Mouse (Mus musculus) neutrophil, adult 83 days (primary cell): ENCODE data around the gene Gm12184. TPM values are rescaled to one million over a fixed set of nuclear protein-coding genes. Genes with fewer than 3 reads are reported as not detected.

Source experiments
- total RNA-seq, 2 experiments: library from RNA; stranded (reverse); gene quantifications; one replicate each; pipeline ENCODE4 v1.2.4; 2023

Gene Gm12184
- total RNA-seq = 1 to 10 TPM; 1.2 to 2.0 TPM

GRCm38 (mm10) chr11:48825979-48826751, at the start of gene Gm12184, which contains the start of gene Trim7:
TSS of gene Gm12184 (minus strand) at chr11:48826655.
TSS of gene Trim7 (plus strand) at chr11:48826140.

DNA sequence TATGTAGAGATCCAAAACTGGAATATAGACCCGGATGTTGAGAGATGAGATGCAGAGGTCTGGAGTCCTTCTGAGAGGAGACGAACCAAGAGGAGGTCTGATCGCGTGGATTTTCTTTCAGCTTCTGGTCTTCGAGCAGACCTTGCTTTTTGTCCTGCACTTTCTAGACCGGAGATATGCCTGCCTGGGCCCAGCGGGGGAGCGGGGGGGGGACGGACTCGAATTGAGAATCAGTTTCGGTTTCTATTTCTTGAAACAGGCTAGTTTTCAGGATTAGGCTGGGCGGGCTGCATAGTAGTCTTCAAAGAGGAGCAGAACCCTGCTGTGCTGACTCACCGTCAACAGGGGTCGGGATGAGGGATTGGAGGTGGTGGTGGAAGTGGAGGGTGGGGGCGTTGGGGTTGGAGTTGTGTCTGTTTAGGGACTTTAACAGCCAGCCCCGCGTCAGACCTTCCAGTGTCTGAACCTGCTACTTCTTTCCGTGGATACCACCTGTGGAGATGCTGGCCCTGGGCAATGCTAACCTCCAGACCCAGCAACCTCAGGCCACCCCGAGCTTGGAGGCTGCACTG, 44.8 kb upstream of the Gm12184 start, which contains the start of gene Irgm1:
TSS of gene Irgm1 (minus strand) at position 483 of the 572 bp plus-strand sequence.

DNA sequence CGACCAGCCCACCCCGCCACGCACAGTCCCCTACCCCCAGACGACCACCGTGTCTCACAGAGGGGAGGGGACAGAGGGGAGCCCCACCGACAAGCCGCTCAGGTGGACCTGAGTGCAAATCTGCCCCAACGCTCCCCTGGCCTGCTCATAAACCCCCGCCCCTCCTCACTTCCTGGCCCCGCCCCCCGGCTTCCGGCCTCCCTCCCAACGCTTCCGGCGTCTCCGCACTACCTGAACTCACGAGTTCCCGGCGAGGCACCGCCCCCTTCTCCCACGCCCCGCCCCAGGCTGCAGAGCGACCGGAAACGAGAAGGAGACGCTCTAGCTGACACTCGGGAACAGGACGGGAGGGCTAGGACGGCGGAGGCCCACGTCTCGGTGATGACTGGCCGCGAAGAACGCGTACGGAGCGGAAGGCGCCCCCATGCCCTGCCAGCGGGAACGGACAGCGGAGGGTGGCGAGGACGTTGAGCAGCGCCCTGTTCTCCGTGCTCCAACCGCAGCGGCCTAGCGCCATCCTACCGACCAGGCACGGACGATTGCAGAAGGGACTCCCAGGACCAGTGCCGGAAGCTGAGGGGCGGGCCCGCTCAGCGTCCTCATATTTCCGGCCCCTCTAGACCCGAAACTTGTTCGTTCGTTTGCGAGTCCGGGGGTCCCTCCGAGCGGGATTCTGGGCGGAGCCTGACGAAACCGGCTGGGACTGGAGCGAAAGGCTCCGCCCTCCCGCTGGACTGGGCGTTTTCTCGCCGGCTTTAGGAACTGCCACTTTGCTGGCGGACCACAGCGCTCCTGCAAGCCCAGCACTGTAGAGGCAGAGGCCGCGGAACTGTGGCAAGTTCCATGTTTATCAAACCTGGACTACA, 9.4 kb downstream of the Gm12184 start, which contains the start of gene Trim41:
TSS of gene Trim41 (minus strand) at position 554 of the 866 bp plus-strand sequence.

GRCm38 (mm10) chr11:48799921-48800701, 26.3 kb downstream of the Gm12184 start, which contains the start of gene Rack1:
TSS of gene Rack1 (plus strand) at chr11:48800332.

Other genes with a start within 250 kb of the Gm12184 start
- gene Rack1, start 26.3 kb downstream of the Gm12184 start, total RNA-seq = 100 to 1,000 TPM; 562 to 593 TPM
- 10 to 100 TPM; 45.2 to 45.4 TPM for gene Trim41, start 9.3 kb downstream of the Gm12184 start, total RNA-seq
- under 1 TPM; 0.42 to 0.60 TPM for gene Trim7, start 515 bp downstream of the Gm12184 start, total RNA-seq
- gene Irgm1, start 45.0 kb upstream of the Gm12184 start, total RNA-seq = 10 to 100 TPM; 14.0 to 19.8 TPM
- 1 to 10 TPM; 3.7 to 4.7 TPM for gene Gm5431, start 75.6 kb upstream of the Gm12184 start, total RNA-seq
- gene Psme2b, start 119.5 kb upstream of the Gm12184 start, total RNA-seq = 10 to 100 TPM; 12.7 to 18.6 TPM
- under 1 TPM; 0.11 to 0.40 TPM for gene Olfr56, start 152.2 kb upstream of the Gm12184 start, total RNA-seq
- 10 to 100 TPM; 30.9 to 31.8 TPM for gene 9930111J21Rik1, start 152.7 kb upstream of the Gm12184 start, total RNA-seq
- 1 to 10 TPM; 1.4 to 1.6 TPM for gene Gm12185, start 165.6 kb upstream of the Gm12184 start, total RNA-seq
- gene Tgtp1, start 167.5 kb upstream of the Gm12184 start, total RNA-seq = 1 to 10 TPM in 1 of 2 experiments, under 1 TPM in 1; 0.40 to 1.4 TPM
- 10 to 100 TPM; 40.2 to 41.2 TPM for gene 9930111J21Rik2, start 224.6 kb upstream of the Gm12184 start, total RNA-seq
- gene Tgtp2, start 237.6 kb upstream of the Gm12184 start, total RNA-seq = 1 to 10 TPM in 1 of 2 experiments, under 1 TPM in 1; 0.46 to 1.5 TPM
- gene Ifi47, start 249.9 kb upstream of the Gm12184 start, total RNA-seq = 10 to 100 TPM; 17.0 TPM